Mouse (Mus musculus) lung, adult 2 months (tissue): ENCODE measurements around the gene Gm13287. TPM values are rescaled to one million over a fixed set of nuclear protein-coding genes. Genes with fewer than 3 reads are reported as not detected.
A peak's percentile ranks its signal among the peaks of the same experiment; 100 is the strongest.
"Not testable (repeated sequence)": the region's sequence is repeated elsewhere in the genome, so short reads cannot be mapped to it uniquely, and the experiment has no call there.

Experiments
- DNase-seq: peaks from one replicate; pipeline ENCODE4 v3.0.0; 2022
- H3K4me1 ChIP-seq: fragments of 200-500 bp; 2 replicates; pipeline ENCODE4 v1.6.1; 2011; ENCODE audit warnings: low read length; ENCODE audit not compliant: control insufficient read depth, insufficient read depth
- H3K4me3 ChIP-seq: fragments of 200-500 bp; replicated peaks from 2 replicates; pipeline ENCODE3; 2011; ENCODE audit warnings: low read depth, mild to moderate bottlenecking, control low read depth, low read length; ENCODE audit errors: extremely low read depth
- CTCF ChIP-seq: fragments of 200-500 bp; IDR thresholded peaks from 2 replicates; pipeline ENCODE4 v1.5.1; 2011; ENCODE audit warnings: mild to moderate bottlenecking, low read length, control low read depth; ENCODE audit not compliant: insufficient read depth
- POLR2A ChIP-seq: fragments of 200-500 bp; IDR thresholded peaks from 2 replicates; pipeline ENCODE4 v1.6.1; 2011; ENCODE audit warnings: low read depth, mild to moderate bottlenecking, control low read depth, low read length, borderline replicate concordance; ENCODE audit errors: extremely low read depth
- WGBS: fragments of 180-500 bp; shearing (Covaris S2); methylation state at CpG from one replicate; pipeline ENCODE4 v1.1.7; 2018; 5-methylcytosine and 5-hydroxymethylcytosine counted together
- polyA plus RNA-seq: library from polyadenylated mRNA; depleted of rRNA; stranded (reverse); fragments of >200 nt; gene quantifications from 2 replicates; pipeline ENCODE4 v1.2.3, GENCODE M21; 2012; rRNA removed

Gm13287 gene
- polyA plus RNA-seq = not detected in 2 replicates

DNA sequence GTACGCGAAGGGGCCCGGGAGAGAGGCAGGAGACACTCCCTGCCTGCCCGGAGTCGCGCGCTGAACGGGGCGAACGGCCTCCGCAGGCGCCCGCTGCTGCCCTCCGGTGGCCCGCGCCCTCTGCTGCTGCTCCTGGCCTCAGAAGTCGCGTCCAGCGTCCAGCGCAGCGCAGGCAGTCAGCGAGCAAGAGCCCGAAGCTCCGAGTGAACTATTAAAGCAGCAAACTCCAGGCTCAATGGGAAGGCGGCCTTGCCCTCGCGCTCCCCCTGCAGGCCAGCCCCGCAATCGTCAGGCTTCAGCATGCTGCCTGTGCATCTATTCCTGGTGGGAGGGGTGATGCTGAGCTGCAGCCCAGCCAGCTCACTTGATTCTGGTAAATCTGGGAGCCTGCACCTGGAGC is at the start of gene Gm13287:
Gene Gm13287 (plus strand): TSS at position 301 of the 400 bp plus-strand sequence.
- H3K4me3 ChIP-seq, DNase-seq, H3K4me1 ChIP-seq: not testable (repeated sequence)
- WGBS = no CpG with 5 or more reads among the region's 29 CpGs

- WGBS = 75% methylated on average over 15 of the region's 15 CpGs
- not testable (repeated sequence) for H3K4me1 ChIP-seq, H3K4me3 ChIP-seq
- peak; percentile 66 for DNase-seq
These were observed 48.2 kb upstream of the Gm13287 start, which contains the start of gene Gm13271 for GRCm38 (mm10) chr4:88754818-88755340. Gm13271 (plus strand) TSS chr4:88754868.

- not testable (repeated sequence) for H3K4me1 ChIP-seq
- 8% methylated on average over 28 of the region's 31 CpGs for WGBS
- TF ChIP-seq POLR2A = peak; percentile 46; the same call in 1 of the 2 replicates
- peak overlapping the region; percentile 89 for H3K4me3 ChIP-seq
- DNase-seq = peak; percentile 47
These were observed 46.2 kb upstream of the Gm13287 start for GRCm38 (mm10) chr4:88756581-88757513.

- TF ChIP-seq CTCF = peak; percentile 61
- TF ChIP-seq POLR2A = peak; percentile 52; the same call in 1 of the 2 replicates
- H3K4me3 ChIP-seq = peak overlapping the region; percentile 89
- not testable (repeated sequence) for H3K4me1 ChIP-seq
- peak; percentile 89 for DNase-seq
- under 1% methylated on average over 20 of the region's 21 CpGs for WGBS
These were observed 45.4 kb upstream of the Gm13287 start for GRCm38 (mm10) chr4:88757628-88758031.

DNA sequence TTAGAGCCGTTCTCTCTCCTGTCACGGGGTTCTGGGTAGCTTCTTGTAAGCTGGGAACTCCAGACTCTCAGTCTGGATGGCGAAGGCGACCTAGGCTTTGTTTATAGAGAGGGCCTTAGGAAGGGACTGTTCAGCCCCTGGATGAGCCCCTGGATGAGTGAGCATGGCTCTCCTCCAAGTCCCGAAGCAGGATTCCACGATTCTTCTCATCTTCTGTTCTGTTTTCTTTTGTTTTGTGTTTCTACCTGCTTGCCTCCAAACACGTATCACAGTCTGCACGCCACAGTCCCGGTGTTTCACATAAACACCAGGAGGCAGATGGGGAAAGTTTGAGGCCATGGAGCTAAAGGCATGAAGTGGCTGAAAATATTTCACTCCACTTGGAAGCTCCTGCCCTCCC is 44.3 kb upstream of the Gm13287 start:
- WGBS = 85% methylated on average over 9 of the region's 9 CpGs
- not testable (repeated sequence) for H3K4me3 ChIP-seq, DNase-seq, H3K4me1 ChIP-seq

GRCm38 (mm10) chr4:88759610-88760268 is 43.3 kb upstream of the Gm13287 start, which contains the start of gene Gm13283:
Gm13283 (plus strand) TSS chr4:88760119.
- WGBS = 12% methylated on average over 11 of the region's 14 CpGs
- DNase-seq, H3K4me3 ChIP-seq: not testable (repeated sequence)

GRCm38 (mm10) chr4:88760431-88760830 is 42.6 kb upstream of the Gm13287 start:
- under 1% methylated on average over 24 of the region's 28 CpGs for WGBS
- TF ChIP-seq CTCF (0 out of 2 replicates have a peak, but pooled peaks have one; percentile 8), POLR2A (peak; percentile 68; the same call in 1 of the 2 replicates)

More at GRCm38 (mm10) chr4:88759610-88760268, 43.3 kb upstream of the Gm13287 start, which contains the start of gene Gm13283:
- not testable (repeated sequence) for H3K4me1 ChIP-seq

DNA sequence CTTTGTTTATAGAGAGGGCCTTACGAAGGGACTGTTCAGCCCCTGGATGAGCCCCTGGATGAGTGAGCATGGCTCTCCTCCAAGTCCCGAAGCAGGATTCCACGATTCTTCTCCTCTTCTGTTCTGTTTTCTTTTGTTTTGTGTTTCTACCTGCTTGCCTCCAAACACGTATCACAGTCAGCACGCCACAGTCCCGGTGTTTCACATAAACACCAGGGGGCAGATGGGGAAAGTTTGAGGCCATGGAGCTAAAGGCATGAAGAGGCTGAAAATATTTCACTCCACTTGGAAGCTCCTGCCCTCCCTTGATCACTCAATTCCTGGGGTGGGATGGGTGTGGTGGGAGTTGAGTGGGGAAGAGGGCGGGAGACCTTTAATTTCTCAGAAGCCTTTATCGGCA is 41.3 kb upstream of the Gm13287 start:
- WGBS = 66% methylated on average over 6 of the region's 8 CpGs
- DNase-seq = peak; percentile 57

More at GRCm38 (mm10) chr4:88760431-88760830, 42.6 kb upstream of the Gm13287 start:
- not testable (repeated sequence) for H3K4me1 ChIP-seq, H3K4me3 ChIP-seq
- DNase-seq = peak; percentile 68

DNA sequence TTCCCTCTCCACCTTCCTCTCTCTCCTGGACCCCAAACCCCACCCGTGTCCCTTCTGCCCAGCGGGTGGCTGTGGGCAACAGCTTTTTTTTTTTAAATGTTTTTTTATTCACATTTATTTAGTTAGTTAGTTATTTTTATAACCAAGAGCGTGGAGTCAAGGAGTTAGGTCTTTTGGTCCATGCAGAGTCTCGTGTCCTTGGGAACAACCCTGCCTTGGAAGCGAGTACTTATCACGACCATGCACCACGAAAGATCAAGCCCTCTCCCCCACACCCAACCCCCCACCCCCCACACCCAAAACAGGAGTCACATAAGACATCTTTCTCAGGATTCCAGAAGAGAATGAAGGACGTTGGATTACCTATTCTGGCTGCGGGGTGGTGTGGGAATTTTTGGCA is 40.7 kb upstream of the Gm13287 start:
- WGBS = 50% methylated on average over 9 of the region's 9 CpGs
- H3K4me3 ChIP-seq, H3K4me1 ChIP-seq, DNase-seq: not testable (repeated sequence)

More for the DNA sequence above, 41.3 kb upstream of the Gm13287 start:
- not testable (repeated sequence) for H3K4me1 ChIP-seq, H3K4me3 ChIP-seq

- WGBS = 3% methylated on average over 38 of the region's 42 CpGs
- H3K4me3 ChIP-seq, DNase-seq, H3K4me1 ChIP-seq: not testable (repeated sequence)
- peak; percentile 45; the same call in 1 of the 2 replicates for TF ChIP-seq POLR2A
- TF ChIP-seq CTCF = 0 out of 2 replicates have a peak, but pooled peaks have one; percentile 11
These were observed 39.6 kb upstream of the Gm13287 start for GRCm38 (mm10) chr4:88763384-88764018.

GRCm38 (mm10) chr4:88773534-88773933 is 29.5 kb upstream of the Gm13287 start, which contains the start of gene Gm13290:
Gm13290 (plus strand) TSS chr4:88773834.
- not testable (repeated sequence) for DNase-seq, H3K4me3 ChIP-seq, H3K4me1 ChIP-seq
- no CpG with 5 or more reads among the region's 32 CpGs for WGBS

GRCm38 (mm10) chr4:88776622-88777021 is 26.4 kb upstream of the Gm13287 start, which contains the start of gene Gm13289:
Gm13289 (plus strand) TSS chr4:88776922.
- H3K4me3 ChIP-seq, DNase-seq, H3K4me1 ChIP-seq: not testable (repeated sequence)
- WGBS = no CpG with 5 or more reads among the region's 29 CpGs

GRCm38 (mm10) chr4:88779550-88779949 is 23.5 kb upstream of the Gm13287 start, which contains the start of gene Gm13272:
Gm13272 (plus strand) TSS chr4:88779850.
- H3K4me3 ChIP-seq, H3K4me1 ChIP-seq, DNase-seq: not testable (repeated sequence)
- no CpG with 5 or more reads among the region's 29 CpGs for WGBS

GRCm38 (mm10) chr4:88780320-88780719 is 22.7 kb upstream of the Gm13287 start:
- not testable (repeated sequence) for H3K4me3 ChIP-seq, DNase-seq, H3K4me1 ChIP-seq
- WGBS = 49% methylated on average over 16 of the region's 18 CpGs
